Mouse (Mus musculus) E14TG2a.4 (cell line): ENCODE data around the gene 4931406P16Rik.

Experiments used
- CTCF ChIP-seq: conservative IDR thresholded peaks from 2 replicates; pipeline ENCODE4 v1.5.1; 2014; ENCODE audit warnings: low read length
- NANOG ChIP-seq: IDR thresholded peaks from 2 replicates; pipeline ENCODE4 v1.6.1; 2014; ENCODE audit warnings: borderline replicate concordance, low read length, mixed read lengths
- POU5F1 ChIP-seq: IDR thresholded peaks from 2 replicates; pipeline ENCODE4 v1.6.1; 2014; ENCODE audit warnings: low read length, borderline replicate concordance

GRCm38 (mm10) chr7:34257279-34257678, 56.1 kb downstream of the 4931406P16Rik start:
- TF ChIP-seq CTCF = no peak
- TF ChIP-seq POU5F1 = no peak
- no peak for TF ChIP-seq NANOG
